Mouse (Mus musculus): ENCODE measurements around the gene Gm3336.

GRCm38 (mm10) chr8:70715086-70715485, 3.3 kb upstream of the Gm3336 start:
- TF ChIP-seq CTCF (IDR thresholded peaks at IDR 0.05; ENCODE audit: low read depth) = no peak
- no peak for TF ChIP-seq EP300 (IDR thresholded peaks at IDR 0.05; ENCODE audit: low read depth)
